Mouse (Mus musculus): ENCODE data around the gene Bcl2l14. TPM values are rescaled to one million over a fixed set of nuclear protein-coding genes. Genes with fewer than 3 reads are reported as not detected.
A peak's percentile ranks its signal among the peaks of the same experiment; 100 is the strongest.

Bcl2l14 gene
- polyA plus RNA-seq, 1 experiment from 2014 or later: 1.0 TPM

DNA sequence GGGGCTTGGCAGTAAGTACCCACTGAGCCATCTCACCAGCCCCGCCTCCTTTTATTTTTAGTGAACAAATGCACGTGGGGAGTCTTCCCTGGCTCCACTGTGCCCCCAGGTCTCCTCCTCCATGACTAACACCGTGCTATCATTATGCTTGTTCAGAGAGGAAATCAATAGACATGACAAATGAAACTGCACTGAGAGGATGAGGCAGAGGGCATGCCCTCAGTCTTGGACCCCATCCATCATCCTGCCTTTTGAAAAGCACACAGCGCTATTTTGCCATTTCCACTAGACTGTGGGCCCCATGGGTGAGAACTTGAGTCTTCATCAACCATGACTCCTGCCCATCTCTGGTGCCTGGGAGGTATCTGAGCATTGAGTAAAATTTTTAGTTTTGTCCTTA lies 35.5 kb downstream of the Bcl2l14 start:
- WGBS: 81% methylated on average over 4 of the region's 4 CpGs
- Histone ChIP-seq H3K4me2 (no peak overlapping the region), H3K27me3 (no peaks in the 10 kb centered on the region), H3K36me3 (no peaks in the 10 kb centered on the region), H3K9ac (no peak overlapping the region), H3K27ac (no peak overlapping the region), H3K4me3 (no peak overlapping the region), H3K9me3 (no peaks in the 10 kb centered on the region), H3K4me1 (peaks cover 17% of the 10 kb centered on the region)
- ATAC-seq (ENCODE audit: insufficient number of reproducible peaks, insufficient read depth, low FRiP score, low TSS enrichment, low read depth): no peak

DNA sequence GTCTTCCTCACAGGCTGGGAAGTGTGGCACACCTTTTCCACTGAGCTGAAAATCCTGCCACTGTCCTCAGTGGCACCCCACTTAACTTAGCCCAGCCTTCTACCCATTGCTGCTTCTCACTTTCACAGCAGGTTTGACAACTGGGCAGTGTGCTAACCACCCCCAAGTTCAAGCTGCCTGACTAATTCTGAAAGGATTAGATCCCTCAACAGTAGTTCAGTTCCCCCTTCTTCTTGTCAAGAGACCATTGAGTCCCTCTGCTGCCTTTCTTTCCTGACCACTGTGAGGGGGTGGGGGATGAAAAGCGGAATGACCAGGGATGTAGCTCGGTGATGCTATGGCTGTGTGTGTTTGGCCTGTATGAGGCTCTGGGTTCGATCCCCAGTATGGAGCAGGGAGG lies 37.2 kb downstream of the Bcl2l14 start:
- 87% methylated on average over 3 of the region's 3 CpGs for WGBS
- no peaks in the 10 kb centered on the region for H3K27me3 ChIP-seq

GRCm38 (mm10) chr6:134434044-134434443 lies 37.9 kb downstream of the Bcl2l14 start:
- Histone ChIP-seq H3K9me3 (no peaks in the 10 kb centered on the region), H3K4me1 (peaks cover 19% of the 10 kb centered on the region), H3K4me2 (no peak overlapping the region), H3K27ac (no peak overlapping the region), H3K36me3 (no peaks in the 10 kb centered on the region), H3K27me3 (no peaks in the 10 kb centered on the region), H3K9ac (no peak overlapping the region), H3K4me3 (no peak overlapping the region)
- no peak for ATAC-seq (ENCODE audit: insufficient number of reproducible peaks, insufficient read depth, low FRiP score, low TSS enrichment, low read depth)
- 53% methylated on average over 6 of the region's 6 CpGs for WGBS

More for the DNA sequence above, 37.2 kb downstream of the Bcl2l14 start:
- Histone ChIP-seq H3K4me1 (peaks cover 17% of the 10 kb centered on the region), H3K36me3 (no peaks in the 10 kb centered on the region), H3K9ac (no peak overlapping the region), H3K27ac (no peak overlapping the region), H3K4me2 (no peak overlapping the region), H3K4me3 (no peak overlapping the region), H3K9me3 (no peaks in the 10 kb centered on the region)
- no peak for ATAC-seq (ENCODE audit: insufficient number of reproducible peaks, insufficient read depth, low FRiP score, low TSS enrichment, low read depth)

- ATAC-seq (ENCODE audit: insufficient number of reproducible peaks, insufficient read depth, low FRiP score, low TSS enrichment, low read depth): no peak
- Histone ChIP-seq H3K4me2 (no peak overlapping the region), H3K4me1 (peaks cover 21% of the 10 kb centered on the region), H3K27ac (no peak overlapping the region), H3K4me3 (no peak overlapping the region), H3K9ac (no peak overlapping the region), H3K9me3 (no peaks in the 10 kb centered on the region), H3K36me3 (no peaks in the 10 kb centered on the region), H3K27me3 (no peaks in the 10 kb centered on the region)
- 55% methylated on average over 9 of the region's 9 CpGs for WGBS
Observed at GRCm38 (mm10) chr6:134434866-134435390, 38.8 kb downstream of the Bcl2l14 start.

DNA sequence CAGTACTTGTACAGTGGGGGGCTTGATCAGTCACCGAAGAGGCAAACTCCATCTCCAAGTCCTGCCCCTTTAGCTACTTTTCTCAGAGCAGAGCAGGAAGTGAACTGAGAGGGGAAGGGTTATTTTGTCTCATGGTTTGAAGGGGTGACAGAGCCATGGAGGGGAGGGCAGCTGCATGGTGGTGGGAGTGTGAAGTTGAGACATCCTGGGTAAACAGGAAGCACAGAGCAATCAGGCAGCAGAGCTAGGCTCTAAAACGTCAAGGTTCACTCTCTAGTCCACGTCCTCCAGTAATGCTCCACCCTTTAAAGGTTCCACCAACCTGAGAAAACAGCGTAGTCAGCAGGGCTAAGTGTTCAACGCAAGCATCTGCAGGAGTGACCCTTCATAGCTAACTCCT lies 40.8 kb downstream of the Bcl2l14 start:
- Histone ChIP-seq H3K4me1 (peaks cover 30% of the 10 kb centered on the region), H3K27ac (no peak overlapping the region), H3K4me2 (no peak overlapping the region), H3K9me3 (no peaks in the 10 kb centered on the region), H3K36me3 (no peaks in the 10 kb centered on the region), H3K4me3 (no peak overlapping the region), H3K9ac (no peak overlapping the region), H3K27me3 (no peaks in the 10 kb centered on the region)
- 72% methylated on average over 5 of the region's 5 CpGs for WGBS
- ATAC-seq (ENCODE audit: insufficient number of reproducible peaks, insufficient read depth, low FRiP score, low TSS enrichment, low read depth): no peak

- Histone ChIP-seq H3K9ac (peak overlapping the region; percentile 58), H3K27ac (peak overlapping the region; percentile 96), H3K4me3 (peak overlapping the region; percentile 31), H3K36me3 (no peaks in the 10 kb centered on the region), H3K4me1 (peaks cover 30% of the 10 kb centered on the region), H3K4me2 (peak overlapping the region; percentile 62), H3K27me3 (no peaks in the 10 kb centered on the region), H3K9me3 (no peaks in the 10 kb centered on the region)
- ATAC-seq (ENCODE audit: insufficient number of reproducible peaks, insufficient read depth, low FRiP score, low TSS enrichment, low read depth): peak; percentile 79
- WGBS: 2% methylated on average over 23 of the region's 23 CpGs
Observed at GRCm38 (mm10) chr6:134439401-134440021, 43.4 kb downstream of the Bcl2l14 start.

GRCm38 (mm10) chr6:134440023-134440422 lies 43.9 kb downstream of the Bcl2l14 start:
- Histone ChIP-seq H3K4me2 (peak overlapping the region; percentile 62), H3K27ac (peak overlapping the region; percentile 96), H3K4me1 (peaks cover 30% of the 10 kb centered on the region), H3K4me3 (peak overlapping the region; percentile 31), H3K27me3 (no peaks in the 10 kb centered on the region), H3K36me3 (peaks cover 5% of the 10 kb centered on the region), H3K9ac (peak overlapping the region; percentile 58), H3K9me3 (no peaks in the 10 kb centered on the region)
- ATAC-seq (ENCODE audit: insufficient number of reproducible peaks, insufficient read depth, low FRiP score, low TSS enrichment, low read depth): peak; percentile 26; the same call in 1 of the 2 replicates
- 6% methylated on average over 10 of the region's 10 CpGs for WGBS

- 95% methylated on average over 3 of the region's 3 CpGs for WGBS
- H3K27me3 ChIP-seq: no peaks in the 10 kb centered on the region
- H3K9me3 ChIP-seq: no peaks in the 10 kb centered on the region
- H3K4me3 ChIP-seq: no peak overlapping the region
- H3K27ac ChIP-seq: no peak overlapping the region
- H3K9ac ChIP-seq: no peak overlapping the region
- no peak for ATAC-seq (ENCODE audit: insufficient number of reproducible peaks, insufficient read depth, low FRiP score, low TSS enrichment, low read depth)
- peaks cover 30% of the 10 kb centered on the region for H3K4me1 ChIP-seq
- peaks cover 15% of the 10 kb centered on the region for H3K36me3 ChIP-seq
- H3K4me2 ChIP-seq: no peak overlapping the region
Observed at GRCm38 (mm10) chr6:134441716-134442115, 45.6 kb downstream of the Bcl2l14 start.

GRCm38 (mm10) chr6:134442219-134442618 lies 46.1 kb downstream of the Bcl2l14 start:
- Histone ChIP-seq H3K27me3 (no peaks in the 10 kb centered on the region), H3K4me3 (no peak overlapping the region)
- ATAC-seq (ENCODE audit: insufficient number of reproducible peaks, insufficient read depth, low FRiP score, low TSS enrichment, low read depth): no peak

GRCm38 (mm10) chr6:134443198-134443904 lies 47.2 kb downstream of the Bcl2l14 start:
- H3K36me3 ChIP-seq: peaks cover 19% of the 10 kb centered on the region

More at GRCm38 (mm10) chr6:134442219-134442618, 46.1 kb downstream of the Bcl2l14 start:
- Histone ChIP-seq H3K36me3 (peaks cover 16% of the 10 kb centered on the region), H3K9ac (no peak overlapping the region), H3K4me1 (peaks cover 30% of the 10 kb centered on the region), H3K27ac (no peak overlapping the region), H3K4me2 (no peak overlapping the region), H3K9me3 (no peaks in the 10 kb centered on the region)
- 90% methylated on average over 5 of the region's 5 CpGs for WGBS

DNA sequence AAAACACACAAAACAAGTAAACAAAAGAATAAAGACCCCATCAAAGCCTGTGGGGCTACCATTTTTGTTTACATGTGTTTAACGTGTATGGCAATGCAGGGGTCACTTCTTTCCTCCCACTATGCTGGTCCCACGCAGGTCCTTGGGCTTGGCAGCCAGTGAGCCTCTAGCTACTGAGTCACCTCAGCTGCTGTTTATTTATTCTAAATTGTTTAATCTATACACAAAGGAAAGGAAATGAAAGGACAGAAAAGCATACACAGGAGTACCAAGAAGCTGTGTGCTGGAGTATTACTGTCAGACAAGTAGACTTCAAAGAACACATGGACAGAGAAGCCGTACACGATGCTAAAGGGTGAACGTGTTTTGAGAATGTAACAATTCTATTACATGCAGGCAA lies 47.8 kb downstream of the Bcl2l14 start:
- Histone ChIP-seq H3K4me1 (peaks cover 18% of the 10 kb centered on the region), H3K36me3 (peaks cover 19% of the 10 kb centered on the region), H3K4me3 (no peak overlapping the region), H3K27ac (no peak overlapping the region), H3K27me3 (no peaks in the 10 kb centered on the region), H3K4me2 (no peak overlapping the region), H3K9ac (no peak overlapping the region), H3K9me3 (no peaks in the 10 kb centered on the region)
- 73% methylated on average over 5 of the region's 5 CpGs for whole genome bisulfite sequencing
- no peak for ATAC-seq (ENCODE audit: insufficient number of reproducible peaks, insufficient read depth, low FRiP score, low TSS enrichment, low read depth)

More at GRCm38 (mm10) chr6:134443198-134443904, 47.2 kb downstream of the Bcl2l14 start:
- ATAC-seq (ENCODE audit: insufficient number of reproducible peaks, insufficient read depth, low FRiP score, low TSS enrichment, low read depth): no peak
- Histone ChIP-seq H3K4me2 (no peak overlapping the region), H3K4me1 (peaks cover 23% of the 10 kb centered on the region), H3K27me3 (no peaks in the 10 kb centered on the region), H3K4me3 (no peak overlapping the region), H3K27ac (no peak overlapping the region), H3K9ac (no peak overlapping the region), H3K9me3 (no peaks in the 10 kb centered on the region)
- 68% methylated on average over 9 of the region's 9 CpGs for WGBS

GRCm38 (mm10) chr6:134448451-134448850 lies 52.3 kb downstream of the Bcl2l14 start:
- H3K4me2 ChIP-seq: no peak overlapping the region
- no peaks in the 10 kb centered on the region for H3K27me3 ChIP-seq
- H3K9ac ChIP-seq: no peak overlapping the region
- H3K4me1 ChIP-seq: peaks cover 19% of the 10 kb centered on the region
- H3K36me3 ChIP-seq: peaks cover 52% of the 10 kb centered on the region
- no peak for ATAC-seq (ENCODE audit: insufficient number of reproducible peaks, insufficient read depth, low FRiP score, low TSS enrichment, low read depth)
- no peaks in the 10 kb centered on the region for H3K9me3 ChIP-seq
- H3K4me3 ChIP-seq: no peak overlapping the region
- WGBS: 78% methylated on average over 12 of the region's 12 CpGs
- no peak overlapping the region for H3K27ac ChIP-seq
